Mouse (Mus musculus): Measurements from ENCODE around the gene Gfer. TPM values are rescaled to one million over a fixed set of nuclear protein-coding genes. Genes with fewer than 3 reads are reported as not detected.

The Gfer gene
- 19.5 TPM for total RNA-seq (2023)

DNA sequence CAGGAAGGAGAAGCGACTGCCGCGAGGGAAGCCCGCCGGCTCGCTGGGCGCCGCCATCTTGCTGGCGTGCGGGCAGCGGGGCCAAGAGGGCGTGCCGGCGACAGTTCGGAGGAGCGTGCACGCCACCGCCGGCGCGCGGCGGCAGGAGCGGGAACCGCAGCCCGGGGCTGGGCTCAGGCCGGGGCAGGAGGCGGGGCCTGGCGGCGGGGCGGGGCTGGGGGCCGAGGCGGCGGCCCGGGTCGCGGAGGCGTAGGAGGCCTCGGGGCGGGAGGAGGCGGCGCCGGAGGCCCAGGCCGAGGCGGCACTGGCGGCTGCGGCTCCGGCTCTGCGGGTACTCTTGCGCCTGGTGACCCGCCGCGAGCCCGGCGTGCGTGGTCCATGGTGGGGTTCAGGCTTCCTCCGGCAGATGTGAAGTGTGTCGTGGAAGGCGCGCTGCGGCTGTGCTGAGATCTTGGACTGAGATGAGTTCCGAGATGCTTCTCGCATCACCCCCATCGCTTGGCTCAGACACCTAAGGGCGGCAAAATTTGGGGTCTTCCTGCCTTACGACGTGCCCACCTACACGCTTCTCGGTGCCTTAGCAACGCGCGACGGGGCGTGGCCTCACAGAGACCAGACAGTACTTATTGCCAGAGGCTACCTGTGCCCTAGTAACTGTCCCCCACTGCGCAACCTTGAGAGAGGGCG lies at the start of gene Gfer, which contains the start of gene Noxo1:
TSS of gene Gfer (minus strand) at position 146 of the 687 bp plus-strand sequence.
TSS of gene Noxo1 (plus strand) at position 224 of the 687 bp plus-strand sequence.

DNA sequence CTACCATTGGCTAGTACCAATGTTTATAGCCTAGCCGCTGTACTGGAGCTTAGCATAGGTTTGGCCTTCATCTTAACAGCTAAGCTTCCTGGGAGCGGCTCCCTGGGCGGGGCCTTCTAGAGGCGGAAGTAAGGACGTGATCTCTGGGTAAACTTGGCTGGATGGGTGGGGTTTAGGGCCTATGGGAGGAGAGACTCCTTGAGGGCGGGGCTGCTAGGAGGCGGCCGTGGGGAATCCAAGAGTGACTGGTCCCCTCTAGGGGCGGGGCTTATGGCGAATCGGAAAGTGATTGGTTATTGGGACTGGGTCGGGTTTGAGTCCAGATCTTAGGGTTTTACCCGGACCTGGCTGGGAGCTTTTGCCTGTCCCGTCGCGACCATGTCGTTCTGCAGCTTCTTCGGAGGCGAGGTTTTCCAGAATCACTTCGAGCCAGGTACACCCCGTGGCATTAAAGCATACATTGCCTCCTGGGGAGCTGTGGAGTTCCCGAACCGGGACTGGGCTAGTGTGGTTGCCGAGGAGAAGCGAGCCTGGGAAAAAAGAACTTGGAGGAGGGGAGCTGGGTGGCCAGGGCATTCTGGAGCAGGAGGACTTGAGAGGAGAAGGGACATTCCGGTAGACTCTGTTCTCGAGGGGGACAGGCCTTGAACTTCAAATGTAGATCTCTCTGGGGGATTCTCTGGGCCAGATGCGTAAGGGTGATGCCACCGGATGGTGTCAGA lies 40.5 kb upstream of the Gfer start, which contains the start of gene Msrb1:
TSS of gene Msrb1 (plus strand) at position 313 of the 722 bp plus-strand sequence.

DNA sequence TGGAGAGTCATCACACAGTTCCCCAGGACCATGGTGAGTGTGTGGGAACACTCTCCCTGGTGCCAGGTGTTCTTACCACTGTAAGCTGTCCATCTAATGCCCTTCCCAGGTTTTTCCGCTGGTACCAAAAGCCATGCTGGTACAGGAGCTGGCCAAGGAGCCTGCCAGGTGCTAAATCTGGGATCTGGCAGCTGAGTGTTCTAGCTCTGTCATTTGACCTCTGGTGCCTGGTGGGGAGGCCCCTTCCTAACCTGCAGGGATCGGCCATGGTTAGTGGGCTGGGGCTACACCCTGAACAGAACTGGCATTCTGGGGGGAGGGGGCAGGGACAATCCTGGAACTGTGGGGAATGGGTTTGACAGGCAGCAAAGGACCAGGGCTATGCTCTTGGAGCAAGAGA lies 31.7 kb upstream of the Gfer start, which contains the start of gene Rpl3l:
TSS of gene Rpl3l (plus strand) at position 203 of the 400 bp plus-strand sequence.

DNA sequence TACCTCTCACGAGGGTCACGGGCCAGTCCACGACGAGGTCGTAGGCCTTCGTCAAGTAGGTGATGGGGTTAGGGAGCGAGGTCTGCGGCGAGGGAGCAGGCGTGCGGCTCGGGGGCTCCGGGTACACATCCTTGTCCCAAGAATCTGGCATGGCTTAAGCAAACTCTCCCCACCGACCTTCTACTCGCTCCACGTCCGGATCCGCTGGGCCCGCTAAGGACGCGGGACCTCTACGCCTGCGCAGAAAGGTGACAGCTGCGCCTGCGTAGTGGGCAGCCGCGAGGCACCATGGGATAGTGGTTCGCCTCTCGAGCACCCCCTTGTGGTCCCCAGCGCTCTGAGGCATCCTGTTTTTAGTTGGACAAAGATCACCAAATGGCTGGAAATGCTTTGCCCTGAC lies 28.2 kb upstream of the Gfer start, which contains the start of gene Ndufb10:
TSS of gene Ndufb10 (minus strand) at position 295 of the 400 bp plus-strand sequence.

DNA sequence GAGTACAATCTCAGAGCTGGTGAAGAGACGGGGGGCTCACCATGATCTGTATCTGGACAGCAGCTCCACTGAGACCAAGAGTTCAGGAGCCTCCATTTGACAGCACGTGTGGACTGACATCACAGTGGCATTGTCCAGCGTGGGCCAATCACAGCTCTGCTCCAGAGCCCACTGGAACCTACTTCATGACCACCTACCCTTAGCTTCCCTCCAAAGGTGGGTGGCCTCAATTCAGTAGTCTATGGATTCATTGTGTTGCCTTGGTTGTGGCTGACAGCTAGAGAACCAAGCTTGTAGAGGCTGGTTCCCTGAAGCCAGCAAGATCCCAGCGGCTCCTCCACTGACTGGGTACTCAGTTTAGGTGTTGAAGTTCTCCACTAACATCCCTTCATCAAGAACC lies 22.0 kb upstream of the Gfer start, which contains the start of the genes Rnf151 and Rps2:
TSS of gene Rnf151 (minus strand) at position 121 of the 400 bp plus-strand sequence.
TSS of gene Rps2 (plus strand) at position 174 of the 400 bp plus-strand sequence.

DNA sequence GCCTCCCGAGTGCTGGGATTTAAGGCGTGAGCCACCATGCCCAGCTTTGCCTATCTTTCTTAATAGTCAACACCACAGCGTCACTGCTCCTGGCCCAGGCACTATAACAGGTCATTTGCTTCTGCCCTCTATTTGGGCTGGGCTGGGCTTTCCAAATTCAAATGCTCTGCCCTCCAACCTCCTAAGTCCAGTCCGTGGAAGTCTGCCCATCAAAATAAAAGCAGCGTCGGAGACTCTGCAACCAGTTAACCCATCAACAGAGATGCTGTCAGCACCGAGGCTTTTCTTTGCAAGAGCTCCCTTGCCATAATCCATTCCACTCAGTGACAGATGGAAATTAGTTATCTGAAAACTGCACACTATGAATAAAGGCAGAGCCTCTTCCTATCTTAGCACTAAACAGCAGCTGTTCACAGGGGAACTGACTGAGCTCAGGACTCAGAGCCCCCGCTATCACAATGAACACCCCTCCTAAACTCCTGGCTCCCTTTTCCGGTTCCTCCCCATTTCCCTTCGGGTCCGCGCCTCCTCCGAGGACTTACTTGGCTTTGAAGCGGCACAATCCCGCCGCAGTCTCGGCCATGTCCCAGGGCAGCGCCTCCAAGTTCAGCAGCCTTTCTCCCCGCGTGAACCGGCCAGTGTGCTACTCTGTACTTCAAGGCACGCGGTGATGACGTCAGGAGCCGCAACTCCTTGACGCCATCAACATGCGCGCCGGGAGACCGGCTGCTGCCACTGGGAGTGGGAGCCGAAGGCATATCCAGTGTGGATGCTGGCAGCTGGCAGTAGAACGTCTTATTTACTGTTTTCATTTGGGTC lies 11.2 kb upstream of the Gfer start, which contains the start of gene Tbl3:
TSS of gene Tbl3 (minus strand) at position 679 of the 819 bp plus-strand sequence.

DNA sequence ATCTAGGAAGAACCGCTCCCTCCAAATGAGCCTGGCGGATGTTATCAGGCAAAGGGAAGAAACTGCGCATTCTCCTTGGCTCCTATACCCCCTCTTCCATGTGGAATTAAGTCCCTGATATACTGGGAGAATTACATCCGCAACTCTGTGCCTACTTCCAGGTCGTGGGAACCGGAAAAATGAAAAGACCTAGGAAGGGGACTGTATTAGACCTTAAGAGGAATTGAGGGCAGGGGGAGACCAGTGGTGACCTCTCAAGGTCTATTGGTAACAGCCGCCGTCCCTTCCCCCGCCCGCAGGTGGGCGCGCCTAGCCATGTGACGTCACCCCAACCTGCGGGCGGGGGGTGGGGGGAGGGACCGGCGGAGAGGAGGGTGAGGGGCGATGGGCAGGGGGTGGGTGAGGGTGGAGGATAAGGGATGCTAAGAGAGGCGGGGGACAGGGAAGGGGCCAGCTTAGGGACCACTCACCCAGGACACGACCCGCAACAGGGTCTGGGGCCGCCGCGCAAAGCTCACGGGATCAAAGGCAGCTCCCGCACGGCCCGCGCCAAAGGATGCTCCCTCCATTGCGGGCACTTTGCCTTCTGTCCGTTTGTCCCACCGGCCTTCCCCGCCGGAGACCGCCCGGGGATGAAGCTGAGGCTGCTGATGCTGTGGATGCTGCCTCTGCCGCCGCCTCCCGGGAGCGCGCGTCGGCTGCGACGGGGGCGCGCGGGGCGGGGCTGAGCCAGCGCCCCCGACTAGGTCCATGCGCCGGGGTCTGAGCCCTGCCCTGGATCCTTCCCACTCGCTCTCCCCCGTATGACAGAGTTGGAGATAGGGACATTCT lies 6.5 kb downstream of the Gfer start, which contains the start of gene Syngr3:
TSS of gene Syngr3 (minus strand) at position 705 of the 831 bp plus-strand sequence.

DNA sequence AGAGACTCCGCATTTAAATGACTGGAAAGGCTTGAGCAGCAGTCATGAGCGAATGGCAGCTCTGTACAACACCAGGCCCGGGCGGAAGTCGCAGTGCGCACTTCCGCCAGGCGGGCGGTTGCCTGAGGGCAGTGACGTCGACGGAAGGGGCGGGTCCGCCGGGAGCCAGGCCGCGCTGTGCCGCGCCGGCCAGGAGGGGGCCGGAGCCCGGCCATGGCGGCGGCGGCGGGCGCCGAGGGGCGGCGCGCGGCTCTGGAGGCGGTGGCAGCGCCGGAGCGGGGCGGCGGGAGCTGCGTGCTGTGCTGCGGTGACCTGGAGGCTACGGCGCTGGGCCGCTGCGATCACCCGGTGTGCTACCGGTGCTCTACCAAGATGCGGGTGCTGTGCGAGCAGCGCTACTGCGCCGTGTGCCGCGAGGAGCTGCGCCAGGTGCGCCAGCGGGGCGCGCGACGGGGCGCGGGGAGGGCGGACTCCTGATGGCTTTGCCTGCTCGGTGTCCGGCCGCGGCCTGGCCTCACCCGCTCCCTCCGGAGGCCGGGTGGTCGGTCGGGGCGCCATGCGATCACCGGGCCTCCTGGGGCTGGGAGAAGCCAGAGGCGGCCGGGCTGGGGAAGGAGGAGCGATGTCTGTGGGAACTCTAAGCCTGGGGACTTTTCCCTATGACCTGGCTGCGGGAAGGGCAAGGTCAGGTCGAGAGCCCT lies 26.3 kb downstream of the Gfer start, which contains the start of gene Zfp598:
TSS of gene Zfp598 (plus strand) at position 143 of the 701 bp plus-strand sequence.

DNA sequence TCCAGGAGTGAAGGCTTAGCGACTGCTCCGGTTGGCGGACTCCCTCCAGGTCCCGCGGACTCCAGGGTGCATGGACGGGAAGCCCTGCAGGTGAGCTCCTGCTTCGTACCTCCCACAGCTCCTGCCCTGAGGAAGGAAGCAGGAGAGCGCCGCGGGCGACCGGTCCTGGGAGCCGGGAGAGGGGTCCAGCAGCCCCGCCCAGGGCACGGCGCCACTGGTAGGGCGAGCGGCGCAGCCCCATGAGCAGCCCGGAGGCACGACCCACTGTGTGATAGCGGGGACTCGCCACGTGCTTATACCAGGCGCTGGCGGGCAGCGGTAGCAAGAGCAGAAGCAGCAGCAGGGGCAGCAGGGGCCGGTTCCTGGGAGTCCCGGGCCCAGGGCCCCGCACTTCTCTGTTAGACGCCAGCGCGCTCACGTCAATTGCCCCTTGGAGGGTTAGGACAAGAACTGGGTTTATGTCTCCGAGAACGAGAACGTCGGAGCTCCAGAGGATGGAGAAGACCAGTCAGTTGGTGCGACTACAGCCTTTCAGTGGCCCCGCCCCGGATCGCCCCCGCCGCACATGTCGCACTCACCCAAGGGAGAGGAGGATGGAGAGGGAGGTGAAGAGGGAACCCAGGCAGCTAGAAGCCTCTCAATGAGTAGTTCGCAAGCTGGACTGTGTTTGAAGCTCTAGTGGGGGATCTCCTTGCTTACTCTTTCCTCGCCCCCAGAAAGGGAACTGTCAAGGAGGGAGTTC lies 37.8 kb downstream of the Gfer start, which contains the start of gene Npw:
TSS of gene Npw (minus strand) at position 441 of the 742 bp plus-strand sequence.

DNA sequence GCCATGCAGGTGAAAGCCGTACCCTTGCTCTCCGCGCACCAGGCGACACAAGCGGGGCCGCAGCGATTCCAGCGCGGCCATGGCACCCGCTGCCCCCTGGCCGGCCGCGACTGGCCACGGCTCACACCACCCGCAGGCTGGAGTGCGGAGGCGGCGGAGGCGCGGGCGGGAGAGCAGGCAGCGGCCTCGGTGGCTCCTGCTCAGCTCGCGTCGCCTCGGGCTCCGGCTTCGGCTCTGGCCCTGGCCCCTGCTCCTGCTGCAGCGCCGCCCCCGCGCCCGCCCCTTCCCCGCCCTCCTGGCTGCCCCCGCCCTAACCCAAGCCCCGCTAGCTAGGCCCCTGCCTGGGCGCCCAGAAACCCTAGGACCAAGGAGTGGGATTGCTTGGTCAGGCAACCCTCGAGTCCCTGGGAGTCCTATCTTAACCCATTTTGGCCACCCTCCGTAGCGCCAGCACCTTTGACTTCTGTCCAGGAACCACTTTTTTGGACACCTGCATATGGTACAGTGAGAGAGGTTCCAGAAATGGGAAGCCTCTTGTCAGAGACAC lies 45.8 kb downstream of the Gfer start, which contains the start of gene Slc9a3r2:
TSS of gene Slc9a3r2 (minus strand) at position 258 of the 547 bp plus-strand sequence.

Other genes starting within 250 kb of the Gfer start
- gene E4f1, start 225.8 kb downstream of the Gfer start, total RNA-seq (2023), result 80.5 TPM
- 13.1 TPM for gene Pgp, start 225.8 kb downstream of the Gfer start, total RNA-seq (2023)
- 0.89 TPM for gene Bricd5, start 222.3 kb downstream of the Gfer start, total RNA-seq (2023)
- 23.8 TPM for gene Mlst8, start 217.1 kb downstream of the Gfer start, total RNA-seq (2023)
- not detected for gene Caskin1, start 207.6 kb downstream of the Gfer start, total RNA-seq (2023)
- 179 TPM for gene Traf7, start 168.2 kb downstream of the Gfer start, total RNA-seq (2023)
- 1.5 TPM for gene Rab26, start 161.9 kb downstream of the Gfer start, total RNA-seq (2023)
- 107 TPM for gene Pkd1, start 146.3 kb downstream of the Gfer start, total RNA-seq (2023)
- 62.2 TPM for gene Tsc2, start 63.5 kb downstream of the Gfer start, total RNA-seq (2023)
- gene Nthl1, start 63.5 kb downstream of the Gfer start, total RNA-seq (2023), result 4.5 TPM
- gene Slc9a3r2, start 45.8 kb downstream of the Gfer start, total RNA-seq (2023), result 0.74 TPM
- not detected for gene Npw, start 37.7 kb downstream of the Gfer start, total RNA-seq (2023)
- 65.9 TPM for gene Zfp598, start 26.5 kb downstream of the Gfer start, total RNA-seq (2023)
- not detected for gene Syngr3, start 6.2 kb downstream of the Gfer start, total RNA-seq (2023)
- 3.9 TPM for gene Noxo1, start 78 bp upstream of the Gfer start, total RNA-seq (2023)
- gene Tbl3, start 11.5 kb upstream of the Gfer start, total RNA-seq (2023), result 24.9 TPM
- gene Rnf151, start 21.9 kb upstream of the Gfer start, total RNA-seq (2023), result not detected
- 1,499 TPM for gene Rps2, start 22.0 kb upstream of the Gfer start, total RNA-seq (2023)
- 70.6 TPM for gene Ndufb10, start 28.3 kb upstream of the Gfer start, total RNA-seq (2023)
- not detected for gene Rpl3l, start 31.7 kb upstream of the Gfer start, total RNA-seq (2023)
- gene Msrb1, start 40.5 kb upstream of the Gfer start, total RNA-seq (2023), result 37.8 TPM
- not detected for gene Hs3st6, start 56.8 kb upstream of the Gfer start, total RNA-seq (2023)
- not detected for gene Meiob, start 108.1 kb upstream of the Gfer start, total RNA-seq (2023)
- 33.2 TPM for gene Hagh, start 144.0 kb upstream of the Gfer start, total RNA-seq (2023)
- gene Fahd1, start 154.2 kb upstream of the Gfer start, total RNA-seq (2023), result 2.7 TPM
- gene Igfals, start 169.8 kb upstream of the Gfer start, total RNA-seq (2023), result not detected
- gene Nubp2, start 190.2 kb upstream of the Gfer start, total RNA-seq (2023), result 52.8 TPM
- gene Spsb3, start 190.5 kb upstream of the Gfer start, total RNA-seq (2023), result 31.2 TPM
- gene Eme2, start 198.9 kb upstream of the Gfer start, total RNA-seq (2023), result 59.7 TPM
- gene Mrps34, start 199.0 kb upstream of the Gfer start, total RNA-seq (2023), result 45.5 TPM
- 26.5 TPM for gene Nme3, start 200.3 kb upstream of the Gfer start, total RNA-seq (2023)
- 237 TPM for gene Mapk8ip3, start 240.8 kb upstream of the Gfer start, total RNA-seq (2023)

Measured in CD4-positive naive resting alpha-beta T cell, adult 57 days (primary cell).